Mouse (Mus musculus): ENCODE data around the gene Vcp. TPM values are rescaled to one million over a fixed set of nuclear protein-coding genes. Genes with fewer than 3 reads are reported as not detected.

Vcp gene
- polyA plus RNA-seq, 1 experiment from 2014 or later: 497 TPM

DNA sequence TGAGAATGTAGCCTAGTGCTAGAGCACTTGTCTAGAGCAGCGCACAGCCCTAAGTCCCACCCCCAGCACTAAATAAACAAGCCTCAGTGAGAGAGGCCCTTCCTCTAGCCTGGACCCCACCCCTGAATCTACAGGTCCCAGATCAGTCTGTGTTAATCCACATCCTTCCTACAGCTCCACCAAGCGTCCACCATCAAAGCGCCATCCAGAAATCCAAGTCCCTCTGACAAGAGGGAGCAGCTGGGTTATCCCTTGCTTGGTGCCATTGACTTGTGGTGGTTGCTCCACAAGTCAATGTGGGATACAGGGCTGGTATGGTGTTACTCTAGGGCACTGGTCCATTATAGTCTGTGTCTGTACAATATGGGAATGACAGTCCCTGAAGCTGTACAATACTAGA, 45.1 kb downstream of the Vcp start:
- no peaks in the 10 kb centered on the region for H3K9me3 ChIP-seq (replicated peaks; ENCODE audit: control insufficient read depth, low read length)
- H3K36me3 ChIP-seq (ENCODE audit: control insufficient read depth, insufficient read depth, low read length): 0 out of 2 replicates have a peak, but pooled peaks cover 6% of the 10 kb centered on the region
- no peak overlapping the region for H3K4me2 ChIP-seq (ENCODE audit: low read depth, low read length)
- no peak overlapping the region for H3K27ac ChIP-seq (ENCODE audit: low read length)
- H3K4me1 ChIP-seq (ENCODE audit: control insufficient read depth, insufficient read depth, low read length): peaks cover 13% of the 10 kb centered on the region
- no peak overlapping the region for H3K4me3 ChIP-seq (replicated peaks; ENCODE audit: low read length)
- ATAC-seq (ENCODE audit: insufficient read depth, low FRiP score): no peak
- H3K27me3 ChIP-seq (ENCODE audit: control insufficient read depth, insufficient read depth, low read length): no peaks in the 10 kb centered on the region
- H3K9ac ChIP-seq (ENCODE audit: low read length): no peak overlapping the region
- WGBS: 92% methylated on average over 3 of the region's 3 CpGs

DNA sequence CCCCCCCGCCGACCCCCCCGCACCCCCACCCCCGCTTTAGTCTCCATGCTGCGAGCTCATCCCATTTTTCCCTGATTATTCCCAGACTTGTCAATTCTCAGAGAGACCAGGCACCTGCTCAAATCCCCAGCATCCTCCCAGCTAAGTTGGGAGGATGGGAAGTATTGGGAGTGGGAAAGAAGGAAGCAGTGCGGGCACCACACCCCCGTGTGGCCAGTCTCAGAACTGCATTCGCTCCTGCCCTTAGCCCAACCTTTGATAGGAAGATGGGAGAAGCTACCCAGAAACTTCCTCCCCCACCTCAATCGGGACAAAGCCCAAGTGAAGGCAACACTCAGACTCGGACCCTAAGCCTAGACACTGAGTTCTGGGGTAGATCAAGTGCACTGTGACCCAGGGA, 46.0 kb downstream of the Vcp start:
- Histone ChIP-seq H3K9ac (ENCODE audit: low read length) (no peak overlapping the region), H3K27ac (ENCODE audit: low read length) (peak overlapping the region; percentile 56; the same call in 1 of the 2 replicates), H3K27me3 (ENCODE audit: control insufficient read depth, insufficient read depth, low read length) (no peaks in the 10 kb centered on the region), H3K9me3 (replicated peaks; ENCODE audit: control insufficient read depth, low read length) (no peaks in the 10 kb centered on the region), H3K4me1 (ENCODE audit: control insufficient read depth, insufficient read depth, low read length) (peaks cover 14% of the 10 kb centered on the region), H3K4me2 (ENCODE audit: low read depth, low read length) (no peak overlapping the region), H3K4me3 (replicated peaks; ENCODE audit: low read length) (no peak overlapping the region), H3K36me3 (ENCODE audit: control insufficient read depth, insufficient read depth, low read length) (0 out of 2 replicates have a peak, but pooled peaks cover 6% of the 10 kb centered on the region)
- ATAC-seq (ENCODE audit: insufficient read depth, low FRiP score): no peak
- 10% methylated on average over 10 of the region's 10 CpGs for WGBS

DNA sequence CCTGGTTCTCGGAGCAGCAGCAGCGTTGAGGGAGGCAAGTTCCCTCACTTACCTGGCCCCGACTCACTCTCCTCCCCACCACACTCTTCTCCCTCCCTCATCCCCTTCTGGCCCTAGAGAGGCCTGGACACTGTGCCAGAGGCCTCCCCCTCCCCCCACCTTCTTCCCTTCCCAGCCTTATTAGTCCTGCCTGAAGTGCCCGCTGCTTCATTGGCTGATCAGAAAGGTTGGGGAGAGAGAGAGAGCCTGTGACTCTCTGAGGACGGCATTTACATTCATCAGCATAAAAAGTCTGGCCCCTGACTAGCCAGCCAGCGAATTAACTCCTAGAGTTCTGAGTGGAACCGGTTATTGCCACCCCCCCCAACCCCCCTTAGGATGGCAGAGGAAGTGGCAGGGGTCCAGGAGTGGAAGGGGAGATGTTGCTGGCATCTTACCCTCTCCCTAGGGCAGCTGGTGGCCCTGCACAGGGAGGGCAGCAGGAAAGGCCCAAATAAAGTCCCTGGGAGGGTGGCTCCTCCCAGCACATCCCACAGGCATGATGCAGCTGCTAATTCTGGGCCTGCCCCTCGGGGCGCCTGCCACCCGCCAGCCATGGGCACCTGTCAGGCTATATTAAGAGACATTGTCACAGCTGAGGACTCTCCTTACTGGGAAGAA, 46.7 kb downstream of the Vcp start:
- H3K4me3 ChIP-seq (replicated peaks; ENCODE audit: low read length): no peak overlapping the region
- H3K27me3 ChIP-seq (ENCODE audit: control insufficient read depth, insufficient read depth, low read length): no peaks in the 10 kb centered on the region
- no peak overlapping the region for H3K4me2 ChIP-seq (ENCODE audit: low read depth, low read length)
- peaks cover 19% of the 10 kb centered on the region for H3K4me1 ChIP-seq (ENCODE audit: control insufficient read depth, insufficient read depth, low read length)
- H3K36me3 ChIP-seq (ENCODE audit: control insufficient read depth, insufficient read depth, low read length): 0 out of 2 replicates have a peak, but pooled peaks cover 6% of the 10 kb centered on the region
- 0 out of 2 replicates have a peak overlapping the region, but pooled peaks have one; percentile 29 for H3K9ac ChIP-seq (ENCODE audit: low read length)
- 38% methylated on average over 10 of the region's 10 CpGs for whole genome bisulfite sequencing
- no peaks in the 10 kb centered on the region for H3K9me3 ChIP-seq (replicated peaks; ENCODE audit: control insufficient read depth, low read length)
- peak overlapping the region; percentile 59 for H3K27ac ChIP-seq (ENCODE audit: low read length)
- no peak for ATAC-seq (ENCODE audit: insufficient read depth, low FRiP score)

DNA sequence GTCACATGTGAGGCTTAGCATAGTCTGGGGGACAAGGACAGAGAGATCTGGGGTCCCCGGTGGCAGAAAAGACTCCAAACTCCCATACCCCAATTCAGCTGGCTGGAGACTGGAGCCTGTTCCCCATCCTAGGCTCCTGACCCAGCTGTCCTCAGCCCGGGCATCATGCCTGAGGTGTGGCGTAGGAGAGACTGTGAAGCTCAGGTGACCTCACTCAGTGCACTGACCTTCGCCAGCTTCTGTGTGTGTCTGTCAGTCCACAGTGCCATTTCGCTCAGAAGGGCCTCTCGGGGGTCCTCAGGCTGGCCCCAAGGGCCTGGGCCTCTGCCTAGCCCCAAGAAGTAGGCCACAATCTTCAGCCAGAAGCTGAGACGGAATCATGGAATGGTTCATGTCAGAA, 47.7 kb downstream of the Vcp start:
- Histone ChIP-seq H3K4me3 (replicated peaks; ENCODE audit: low read length) (no peak overlapping the region), H3K9ac (ENCODE audit: low read length) (no peak overlapping the region), H3K27ac (ENCODE audit: low read length) (peak overlapping the region; percentile 59; the same call in 1 of the 2 replicates), H3K36me3 (ENCODE audit: control insufficient read depth, insufficient read depth, low read length) (0 out of 2 replicates have a peak, but pooled peaks cover 6% of the 10 kb centered on the region), H3K4me1 (ENCODE audit: control insufficient read depth, insufficient read depth, low read length) (peaks cover 19% of the 10 kb centered on the region), H3K4me2 (ENCODE audit: low read depth, low read length) (no peak overlapping the region), H3K27me3 (ENCODE audit: control insufficient read depth, insufficient read depth, low read length) (peaks cover 5% of the 10 kb centered on the region; the same call in 1 of the 2 replicates), H3K9me3 (replicated peaks; ENCODE audit: control insufficient read depth, low read length) (no peaks in the 10 kb centered on the region)
- no peak for ATAC-seq (ENCODE audit: insufficient read depth, low FRiP score)
- WGBS: 81% methylated on average over 7 of the region's 7 CpGs

DNA sequence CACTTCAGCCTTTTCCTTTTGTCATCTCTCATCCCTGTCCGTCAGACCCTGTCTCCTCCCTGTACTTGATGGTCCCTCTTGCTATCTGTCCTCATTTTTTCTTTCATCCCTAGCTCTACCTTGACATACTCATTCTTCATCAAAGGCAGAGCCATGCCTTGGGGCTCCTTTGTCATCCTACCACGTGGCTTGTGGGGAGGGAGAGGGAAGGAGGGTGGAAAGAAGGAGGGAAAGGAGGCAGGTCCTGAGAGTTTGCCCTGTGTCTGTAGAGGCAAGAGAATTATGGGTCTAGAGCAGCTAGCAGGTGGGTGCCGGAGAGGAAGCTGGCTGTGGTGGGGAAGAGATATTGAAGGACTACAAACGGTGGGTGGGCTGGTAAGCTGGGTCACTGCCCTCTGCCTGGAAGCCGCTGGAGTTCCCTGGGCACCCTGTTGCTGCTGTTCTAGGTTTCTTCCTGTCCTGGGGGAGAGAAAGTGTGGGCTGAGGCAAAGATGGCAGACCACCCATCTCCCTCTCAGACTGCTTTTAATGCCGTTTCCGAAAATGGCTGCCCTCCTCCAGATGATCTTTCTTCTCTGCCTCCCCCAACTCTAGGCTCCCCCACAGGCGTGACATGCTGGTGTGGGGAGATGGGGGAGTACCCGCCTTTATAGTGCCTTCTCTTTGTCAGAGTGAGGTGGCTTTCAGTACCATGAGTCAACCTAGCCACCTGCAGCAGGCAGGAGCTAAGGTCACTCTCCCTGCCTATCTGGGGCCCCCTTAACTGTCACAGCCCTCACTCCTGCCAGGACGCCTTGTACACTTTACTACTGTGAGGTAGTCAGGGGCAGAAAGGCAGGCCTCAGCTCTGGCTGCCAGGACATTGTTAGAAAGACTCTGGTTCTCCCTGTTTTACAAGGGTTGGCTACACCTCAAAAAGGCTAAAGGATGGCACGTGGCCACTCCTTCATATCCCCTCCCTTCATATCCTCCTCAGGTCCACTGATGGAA, 48.8 kb downstream of the Vcp start:
- Histone ChIP-seq H3K9ac (ENCODE audit: low read length) (0 out of 2 replicates have a peak overlapping the region, but pooled peaks have one; percentile 5), H3K36me3 (ENCODE audit: control insufficient read depth, insufficient read depth, low read length) (0 out of 2 replicates have a peak, but pooled peaks cover under 1% of the 10 kb centered on the region), H3K4me1 (ENCODE audit: control insufficient read depth, insufficient read depth, low read length) (peaks cover 19% of the 10 kb centered on the region), H3K9me3 (replicated peaks; ENCODE audit: control insufficient read depth, low read length) (no peaks in the 10 kb centered on the region), H3K4me2 (ENCODE audit: low read depth, low read length) (peak overlapping the region; percentile 28), H3K27ac (ENCODE audit: low read length) (peak overlapping the region; percentile 14; the same call in 1 of the 2 replicates), H3K27me3 (ENCODE audit: control insufficient read depth, insufficient read depth, low read length) (peaks cover 7% of the 10 kb centered on the region; the same call in 1 of the 2 replicates), H3K4me3 (replicated peaks; ENCODE audit: low read length) (no peak overlapping the region)
- 62% methylated on average over 11 of the region's 11 CpGs for WGBS
- ATAC-seq (ENCODE audit: insufficient read depth, low FRiP score): no peak

DNA sequence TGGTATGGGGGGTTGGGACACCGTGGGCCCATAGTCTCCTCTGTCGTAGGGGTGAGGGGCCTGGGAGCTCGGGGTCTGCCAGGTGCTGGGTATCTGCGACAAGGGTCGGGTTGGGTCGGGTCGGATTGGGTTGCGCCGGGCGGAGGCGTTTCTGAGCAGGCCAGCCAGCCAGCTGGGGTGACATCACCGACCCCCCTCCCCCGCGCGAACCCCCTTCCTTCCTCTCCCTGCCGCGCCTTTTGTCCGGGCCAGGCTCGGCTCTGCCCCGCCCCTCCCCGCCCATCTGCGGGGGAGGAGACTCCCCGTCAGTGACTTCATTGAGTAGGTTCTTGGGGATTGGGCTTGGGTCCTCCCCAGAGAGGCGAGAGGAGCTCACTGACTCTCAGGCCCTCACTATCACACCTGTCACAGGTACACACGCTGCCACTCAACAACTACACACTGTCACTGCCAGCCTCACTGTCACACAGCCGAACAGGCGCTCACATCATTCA, 50.2 kb downstream of the Vcp start:
- peak overlapping the region; percentile 89 for H3K27ac ChIP-seq (ENCODE audit: low read length)
- under 1% methylated on average over 24 of the region's 27 CpGs for WGBS
- peak overlapping the region; percentile 86 for H3K9ac ChIP-seq (ENCODE audit: low read length)
- H3K36me3 ChIP-seq (ENCODE audit: control insufficient read depth, insufficient read depth, low read length): no peaks in the 10 kb centered on the region
- H3K27me3 ChIP-seq (ENCODE audit: control insufficient read depth, insufficient read depth, low read length): peaks cover 7% of the 10 kb centered on the region; the same call in 1 of the 2 replicates
- no peaks in the 10 kb centered on the region for H3K9me3 ChIP-seq (replicated peaks; ENCODE audit: control insufficient read depth, low read length)
- ATAC-seq (ENCODE audit: insufficient read depth, low FRiP score): peak; percentile 80
- peaks cover 19% of the 10 kb centered on the region for H3K4me1 ChIP-seq (ENCODE audit: control insufficient read depth, insufficient read depth, low read length)
- H3K4me2 ChIP-seq (ENCODE audit: low read depth, low read length): peak overlapping the region; percentile 73
- peak overlapping the region; percentile 84 for H3K4me3 ChIP-seq (replicated peaks; ENCODE audit: low read length)

DNA sequence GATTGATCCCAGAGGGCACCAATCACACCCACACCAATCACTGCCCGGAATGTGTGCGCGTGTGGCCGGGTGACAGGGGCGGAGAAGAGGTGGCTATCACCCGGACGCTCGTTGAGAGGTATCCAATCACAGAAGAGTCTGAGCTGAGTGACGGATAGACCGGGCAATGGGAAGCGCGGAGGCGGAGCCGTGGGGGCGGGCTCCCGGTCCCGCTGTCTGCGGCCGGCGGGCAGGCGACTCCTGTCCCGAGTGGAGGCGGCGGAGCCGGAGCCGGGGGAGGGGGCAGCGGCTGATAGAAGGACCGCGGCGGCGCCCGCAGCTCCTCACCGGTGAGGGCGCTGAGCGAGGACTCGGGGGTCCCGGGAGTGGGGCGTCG, 50.6 kb downstream of the Vcp start, which contains the start of gene Dnajb5:
Gene Dnajb5, plus strand, starts transcription at position 139 of the 376 bp plus-strand sequence.
- peak within 1 kb of the TSS; percentile 89 for H3K27ac ChIP-seq (ENCODE audit: low read length)
- no peaks in the 10 kb centered on the region for H3K9me3 ChIP-seq (replicated peaks; ENCODE audit: control insufficient read depth, low read length)
- peaks cover 19% of the 10 kb centered on the region for H3K4me1 ChIP-seq (ENCODE audit: control insufficient read depth, insufficient read depth, low read length)
- WGBS: 0% methylated on average over 38 of the region's 39 CpGs
- H3K36me3 ChIP-seq (ENCODE audit: control insufficient read depth, insufficient read depth, low read length): no peaks in the 10 kb centered on the region
- H3K9ac ChIP-seq (ENCODE audit: low read length): peak within 1 kb of the TSS; percentile 86
- peak within 1 kb of the TSS; percentile 73 for H3K4me2 ChIP-seq (ENCODE audit: low read depth, low read length)
- H3K4me3 ChIP-seq (replicated peaks; ENCODE audit: low read length): peak within 1 kb of the TSS; percentile 84
- H3K27me3 ChIP-seq (ENCODE audit: control insufficient read depth, insufficient read depth, low read length): peaks cover 7% of the 10 kb centered on the region; the same call in 1 of the 2 replicates
- peak; percentile 95 for ATAC-seq (ENCODE audit: insufficient read depth, low FRiP score)

DNA sequence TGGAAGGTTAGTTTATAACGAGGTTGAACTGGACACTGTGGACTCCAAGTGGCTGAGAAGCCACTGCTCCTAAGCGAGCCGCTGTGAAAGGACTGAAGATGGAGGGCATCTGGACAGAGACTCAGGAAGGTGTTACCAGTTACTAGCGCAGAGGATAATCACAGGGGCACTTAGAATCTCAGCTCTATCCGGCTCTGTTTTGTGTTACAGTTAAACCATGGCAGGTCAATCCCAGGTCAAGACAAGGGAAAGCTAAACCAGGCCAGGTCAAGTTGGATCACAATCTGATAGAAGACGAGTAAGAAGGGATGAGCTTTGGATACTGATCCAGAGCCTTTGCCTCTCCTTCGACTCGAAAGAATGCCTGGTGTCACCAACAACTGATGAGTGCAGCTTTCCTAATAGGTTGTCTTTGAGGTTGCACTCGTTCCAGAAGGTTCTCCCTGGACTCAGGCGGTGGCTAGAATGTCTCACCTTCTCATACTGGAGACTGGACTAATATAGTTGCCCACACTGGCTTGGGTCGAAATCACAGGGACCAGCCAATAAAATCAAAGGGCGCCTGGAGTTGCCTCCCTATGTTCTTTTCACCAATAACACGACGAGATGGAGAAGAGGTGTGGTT, 51.1 kb downstream of the Vcp start:
- Histone ChIP-seq H3K4me1 (ENCODE audit: control insufficient read depth, insufficient read depth, low read length) (peaks cover 16% of the 10 kb centered on the region), H3K27ac (ENCODE audit: low read length) (no peak overlapping the region), H3K9ac (ENCODE audit: low read length) (peak overlapping the region; percentile 18; the same call in 1 of the 2 replicates), H3K9me3 (replicated peaks; ENCODE audit: control insufficient read depth, low read length) (no peaks in the 10 kb centered on the region), H3K27me3 (ENCODE audit: control insufficient read depth, insufficient read depth, low read length) (peaks cover 7% of the 10 kb centered on the region; the same call in 1 of the 2 replicates), H3K36me3 (ENCODE audit: control insufficient read depth, insufficient read depth, low read length) (no peaks in the 10 kb centered on the region), H3K4me2 (ENCODE audit: low read depth, low read length) (peak overlapping the region; percentile 73), H3K4me3 (replicated peaks; ENCODE audit: low read length) (peak overlapping the region; percentile 84)
- 7% methylated on average over 14 of the region's 14 CpGs for WGBS
- ATAC-seq (ENCODE audit: insufficient read depth, low FRiP score): no peak

Measured in stomach, embryonic 16.5 days (tissue).